Mouse (Mus musculus): ENCODE measurements around the gene Atg4d.

- TF ChIP-seq POLR2A (IDR thresholded peaks at IDR 0.05; ENCODE audit: borderline replicate concordance, low read depth, low read length) (no peak), CTCF (IDR thresholded peaks at IDR 0.05; ENCODE audit: low read depth, low read length) (no peak)
Measured at GRCm38 (mm10) chr9:21261831-21262230, 3.3 kb upstream of the Atg4d start.
